Mouse (Mus musculus): ENCODE measurements at regions not wholly inside any gene's neighbourhood (a gene's known extent, or its start where the extent isn't known, plus 50 kb on each side); places are given as distances from the start of the nearest gene placed in this dataset.

- H3K27ac ChIP-seq (ENCODE audit: low read depth, low read length) = no peak overlapping the region
- no peaks in the 10 kb centered on the region for H3K9me3 ChIP-seq (ENCODE audit: control insufficient read depth, low read length)
- no peaks in the 10 kb centered on the region for H3K36me3 ChIP-seq (ENCODE audit: control insufficient read depth, insufficient read depth, low read length)
- ATAC-seq (ENCODE audit: insufficient read depth, low FRiP score, low TSS enrichment) = peak; percentile 63
- no peak overlapping the region for H3K9ac ChIP-seq (ENCODE audit: low read length)
- no peaks in the 10 kb centered on the region for H3K4me1 ChIP-seq (ENCODE audit: control insufficient read depth, insufficient read depth, low read length)
- no peak overlapping the region for H3K4me3 ChIP-seq (ENCODE audit: low read depth, low read length)
- WGBS = 78% methylated on average over 4 of the region's 4 CpGs
- H3K27me3 ChIP-seq (ENCODE audit: control insufficient read depth, insufficient read depth, low read length) = no peaks in the 10 kb centered on the region
- H3K4me2 ChIP-seq (ENCODE audit: low read depth) = no peak overlapping the region
- DNase-seq (ENCODE audit: low spot score) = no peak
Measured at GRCm38 (mm10) chr10:66548073-66548472, 547.9 kb upstream of the Jmjd1c start.

GRCm38 (mm10) chr10:66552919-66553318, 543.0 kb upstream of the Jmjd1c start:
- Histone ChIP-seq H3K36me3 (ENCODE audit: control insufficient read depth, insufficient read depth, low read length) (no peaks in the 10 kb centered on the region), H3K4me3 (ENCODE audit: low read depth, low read length) (no peak overlapping the region), H3K27me3 (ENCODE audit: control insufficient read depth, insufficient read depth, low read length) (no peaks in the 10 kb centered on the region), H3K4me2 (ENCODE audit: low read depth) (no peak overlapping the region), H3K4me1 (ENCODE audit: control insufficient read depth, insufficient read depth, low read length) (no peaks in the 10 kb centered on the region), H3K27ac (ENCODE audit: low read depth, low read length) (no peak overlapping the region), H3K9ac (ENCODE audit: low read length) (no peak overlapping the region), H3K9me3 (ENCODE audit: control insufficient read depth, low read length) (no peaks in the 10 kb centered on the region)
- 77% methylated on average over 3 of the region's 3 CpGs for WGBS
- DNase-seq (ENCODE audit: low spot score) (no peak), ATAC-seq (ENCODE audit: insufficient read depth, low FRiP score, low TSS enrichment) (no peak)

GRCm38 (mm10) chr10:66554259-66554658, 541.7 kb upstream of the Jmjd1c start:
- Histone ChIP-seq H3K27ac (ENCODE audit: low read depth, low read length) (no peak overlapping the region), H3K9me3 (ENCODE audit: control insufficient read depth, low read length) (no peaks in the 10 kb centered on the region), H3K27me3 (ENCODE audit: control insufficient read depth, insufficient read depth, low read length) (no peaks in the 10 kb centered on the region), H3K4me2 (ENCODE audit: low read depth) (no peak overlapping the region), H3K4me1 (ENCODE audit: control insufficient read depth, insufficient read depth, low read length) (no peaks in the 10 kb centered on the region), H3K4me3 (ENCODE audit: low read depth, low read length) (no peak overlapping the region), H3K9ac (ENCODE audit: low read length) (no peak overlapping the region), H3K36me3 (ENCODE audit: control insufficient read depth, insufficient read depth, low read length) (no peaks in the 10 kb centered on the region)
- DNase-seq (ENCODE audit: low spot score) (no peak), ATAC-seq (ENCODE audit: insufficient read depth, low FRiP score, low TSS enrichment) (no peak)
- WGBS = 71% methylated on average over 1 of the region's 1 CpGs

- 48% methylated on average over 6 of the region's 6 CpGs for WGBS
- no peak overlapping the region for H3K27ac ChIP-seq (ENCODE audit: low read depth, low read length)
Measured at GRCm38 (mm10) chr10:66558097-66558840, 537.7 kb upstream of the Jmjd1c start.

GRCm38 (mm10) chr10:66565374-66565773, 530.6 kb upstream of the Jmjd1c start:
- Histone ChIP-seq H3K4me3 (ENCODE audit: low read depth, low read length) (no peak overlapping the region), H3K4me1 (ENCODE audit: control insufficient read depth, insufficient read depth, low read length) (no peaks in the 10 kb centered on the region), H3K27me3 (ENCODE audit: control insufficient read depth, insufficient read depth, low read length) (no peaks in the 10 kb centered on the region), H3K36me3 (ENCODE audit: control insufficient read depth, insufficient read depth, low read length) (no peaks in the 10 kb centered on the region), H3K4me2 (ENCODE audit: low read depth) (no peak overlapping the region), H3K9ac (ENCODE audit: low read length) (no peak overlapping the region), H3K27ac (ENCODE audit: low read depth, low read length) (no peak overlapping the region), H3K9me3 (ENCODE audit: control insufficient read depth, low read length) (no peaks in the 10 kb centered on the region)
- DNase-seq (ENCODE audit: low spot score) = no peak
- ATAC-seq (ENCODE audit: insufficient read depth, low FRiP score, low TSS enrichment) = no peak
- WGBS = 87% methylated on average over 6 of the region's 6 CpGs

More at GRCm38 (mm10) chr10:66558097-66558840, 537.7 kb upstream of the Jmjd1c start:
- Histone ChIP-seq H3K4me2 (ENCODE audit: low read depth) (no peak overlapping the region), H3K9me3 (ENCODE audit: control insufficient read depth, low read length) (no peaks in the 10 kb centered on the region), H3K36me3 (ENCODE audit: control insufficient read depth, insufficient read depth, low read length) (no peaks in the 10 kb centered on the region), H3K27me3 (ENCODE audit: control insufficient read depth, insufficient read depth, low read length) (no peaks in the 10 kb centered on the region), H3K9ac (ENCODE audit: low read length) (no peak overlapping the region), H3K4me1 (ENCODE audit: control insufficient read depth, insufficient read depth, low read length) (no peaks in the 10 kb centered on the region), H3K4me3 (ENCODE audit: low read depth, low read length) (no peak overlapping the region)
- DNase-seq (ENCODE audit: low spot score) (no peak), ATAC-seq (ENCODE audit: insufficient read depth, low FRiP score, low TSS enrichment) (peak; percentile 38; the same call in 1 of the 2 replicates)

GRCm38 (mm10) chr10:66574846-66575535, 520.9 kb upstream of the Jmjd1c start:
- 58% methylated on average over 10 of the region's 10 CpGs for WGBS
- H3K36me3 ChIP-seq (ENCODE audit: control insufficient read depth, insufficient read depth, low read length) = no peaks in the 10 kb centered on the region
- no peak overlapping the region for H3K4me3 ChIP-seq (ENCODE audit: low read depth, low read length)
- H3K9ac ChIP-seq (ENCODE audit: low read length) = no peak overlapping the region
- no peaks in the 10 kb centered on the region for H3K27me3 ChIP-seq (ENCODE audit: control insufficient read depth, insufficient read depth, low read length)
- no peaks in the 10 kb centered on the region for H3K9me3 ChIP-seq (ENCODE audit: control insufficient read depth, low read length)
- DNase-seq (ENCODE audit: low spot score) (no peak), ATAC-seq (ENCODE audit: insufficient read depth, low FRiP score, low TSS enrichment) (no peak)
- H3K4me1 ChIP-seq (ENCODE audit: control insufficient read depth, insufficient read depth, low read length) = no peaks in the 10 kb centered on the region
- H3K4me2 ChIP-seq (ENCODE audit: low read depth) = no peak overlapping the region
- H3K27ac ChIP-seq (ENCODE audit: low read depth, low read length) = no peak overlapping the region

GRCm38 (mm10) chr10:66593001-66593400, 502.9 kb upstream of the Jmjd1c start:
- no peak overlapping the region for H3K4me3 ChIP-seq (ENCODE audit: low read depth, low read length)
- H3K27ac ChIP-seq (ENCODE audit: low read depth, low read length) = no peak overlapping the region
- no peak for ATAC-seq (ENCODE audit: insufficient read depth, low FRiP score, low TSS enrichment)
- no peaks in the 10 kb centered on the region for H3K36me3 ChIP-seq (ENCODE audit: control insufficient read depth, insufficient read depth, low read length)
- no peaks in the 10 kb centered on the region for H3K27me3 ChIP-seq (ENCODE audit: control insufficient read depth, insufficient read depth, low read length)
- no peaks in the 10 kb centered on the region for H3K9me3 ChIP-seq (ENCODE audit: control insufficient read depth, low read length)
- H3K4me1 ChIP-seq (ENCODE audit: control insufficient read depth, insufficient read depth, low read length) = no peaks in the 10 kb centered on the region
- 57% methylated on average over 3 of the region's 3 CpGs for WGBS
- H3K9ac ChIP-seq (ENCODE audit: low read length) = no peak overlapping the region
- no peak for DNase-seq (ENCODE audit: low spot score)
- H3K4me2 ChIP-seq (ENCODE audit: low read depth) = no peak overlapping the region

- H3K4me3 ChIP-seq (ENCODE audit: low read depth, low read length) = no peak overlapping the region
- no peak overlapping the region for H3K9ac ChIP-seq (ENCODE audit: low read length)
- DNase-seq (ENCODE audit: low spot score) (no peak), ATAC-seq (ENCODE audit: insufficient read depth, low FRiP score, low TSS enrichment) (no peak)
- no peaks in the 10 kb centered on the region for H3K36me3 ChIP-seq (ENCODE audit: control insufficient read depth, insufficient read depth, low read length)
- H3K4me1 ChIP-seq (ENCODE audit: control insufficient read depth, insufficient read depth, low read length) = no peaks in the 10 kb centered on the region
- H3K9me3 ChIP-seq (ENCODE audit: control insufficient read depth, low read length) = no peaks in the 10 kb centered on the region
- no peak overlapping the region for H3K4me2 ChIP-seq (ENCODE audit: low read depth)
- no peak overlapping the region for H3K27ac ChIP-seq (ENCODE audit: low read depth, low read length)
- H3K27me3 ChIP-seq (ENCODE audit: control insufficient read depth, insufficient read depth, low read length) = no peaks in the 10 kb centered on the region
- WGBS = 45% methylated on average over 6 of the region's 6 CpGs
Measured at GRCm38 (mm10) chr10:66593506-66593905, 502.4 kb upstream of the Jmjd1c start.

- DNase-seq (ENCODE audit: low spot score) (no peak), ATAC-seq (ENCODE audit: insufficient read depth, low FRiP score, low TSS enrichment) (no peak)
- Histone ChIP-seq H3K27me3 (ENCODE audit: control insufficient read depth, insufficient read depth, low read length) (no peaks in the 10 kb centered on the region), H3K4me3 (ENCODE audit: low read depth, low read length) (no peak overlapping the region), H3K4me2 (ENCODE audit: low read depth) (no peak overlapping the region), H3K9ac (ENCODE audit: low read length) (no peak overlapping the region), H3K36me3 (ENCODE audit: control insufficient read depth, insufficient read depth, low read length) (no peaks in the 10 kb centered on the region), H3K27ac (ENCODE audit: low read depth, low read length) (no peak overlapping the region), H3K9me3 (ENCODE audit: control insufficient read depth, low read length) (no peaks in the 10 kb centered on the region), H3K4me1 (ENCODE audit: control insufficient read depth, insufficient read depth, low read length) (no peaks in the 10 kb centered on the region)
- WGBS = 86% methylated on average over 4 of the region's 4 CpGs
Measured at GRCm38 (mm10) chr10:66597952-66598351, 498.0 kb upstream of the Jmjd1c start.
